Mouse (Mus musculus): ENCODE data around the gene Cyp2t4. TPM values are rescaled to one million over a fixed set of nuclear protein-coding genes. Genes with fewer than 3 reads are reported as not detected.

Cyp2t4 gene
- polyA plus RNA-seq, 1 experiment from 2014 or later: 0.27 TPM

DNA sequence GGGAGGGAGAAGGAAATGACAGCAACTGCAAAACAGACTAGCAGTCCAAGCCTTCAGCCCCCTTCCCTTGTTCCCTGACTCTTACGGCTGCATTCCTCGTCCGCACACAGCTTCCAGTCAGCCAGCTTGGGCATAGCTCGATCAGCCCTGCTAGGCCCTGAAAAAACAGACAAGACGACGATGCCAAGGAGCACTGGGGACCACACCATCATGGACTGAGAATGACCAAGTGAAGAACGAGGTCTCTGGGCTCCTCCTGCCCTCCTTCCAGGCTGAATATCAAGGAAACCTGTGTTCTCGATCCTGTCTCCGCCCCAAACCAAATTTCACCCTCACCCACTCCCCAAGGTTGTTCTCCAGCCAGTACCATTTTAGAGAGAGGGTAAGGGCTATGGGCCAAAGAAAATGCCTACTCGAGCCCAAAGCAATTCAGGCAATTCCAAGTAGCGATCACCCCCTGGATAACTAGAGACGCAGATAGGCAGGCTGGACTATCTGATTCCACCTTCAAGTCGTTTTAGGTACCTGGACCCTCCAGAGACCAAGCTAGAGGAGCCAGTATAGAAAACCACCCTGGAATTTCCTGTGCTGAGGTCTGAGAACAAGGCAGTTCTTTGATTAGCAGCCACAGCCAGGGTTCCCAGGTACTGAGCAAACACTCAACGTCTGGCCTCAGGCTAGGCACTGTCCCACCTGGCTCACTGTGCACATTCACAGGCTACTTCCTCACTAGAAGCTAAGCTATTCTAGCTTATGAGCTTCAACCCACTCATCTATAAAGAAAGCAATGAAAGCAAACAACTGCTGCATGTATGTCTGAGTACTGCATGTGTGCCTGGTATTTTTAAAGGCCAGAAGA is 27.6 kb downstream of the Cyp2t4 start, which contains the start of the genes Gm21983 and Mia:
Gene Gm21983, minus strand, starts transcription at position 250 of the 859 bp plus-strand sequence.
Gene Mia, minus strand, starts transcription at position 321 of the 859 bp plus-strand sequence.
- H3K27ac ChIP-seq (ENCODE audit: low read depth, low read length): no peak within 1 kb of the TSS
- WGBS: 74% methylated on average over 14 of the region's 14 CpGs
- H3K36me3 ChIP-seq (ENCODE audit: control insufficient read depth, insufficient read depth, low read length): peaks cover 14% of the 10 kb centered on the region
- no peaks in the 10 kb centered on the region for H3K9me3 ChIP-seq (ENCODE audit: control insufficient read depth, low read length)
- H3K9ac ChIP-seq (ENCODE audit: low read length): no peak within 1 kb of the TSS
- H3K4me2 ChIP-seq (ENCODE audit: low read depth, low read length, severe bottlenecking): no peak within 1 kb of the TSS
- DNase-seq (ENCODE audit: low spot score) (no peak), ATAC-seq (replicated peaks; ENCODE audit: low FRiP score) (no peak)
- no peaks in the 10 kb centered on the region for H3K27me3 ChIP-seq (ENCODE audit: control insufficient read depth, insufficient read depth, low read length)
- no peak within 1 kb of the TSS for H3K4me3 ChIP-seq (ENCODE audit: low read depth, low read length)
- 0 out of 2 replicates have a peak, but pooled peaks cover 4% of the 10 kb centered on the region for H3K4me1 ChIP-seq (replicated peaks; ENCODE audit: control insufficient read depth, insufficient read depth, low read length)

DNA sequence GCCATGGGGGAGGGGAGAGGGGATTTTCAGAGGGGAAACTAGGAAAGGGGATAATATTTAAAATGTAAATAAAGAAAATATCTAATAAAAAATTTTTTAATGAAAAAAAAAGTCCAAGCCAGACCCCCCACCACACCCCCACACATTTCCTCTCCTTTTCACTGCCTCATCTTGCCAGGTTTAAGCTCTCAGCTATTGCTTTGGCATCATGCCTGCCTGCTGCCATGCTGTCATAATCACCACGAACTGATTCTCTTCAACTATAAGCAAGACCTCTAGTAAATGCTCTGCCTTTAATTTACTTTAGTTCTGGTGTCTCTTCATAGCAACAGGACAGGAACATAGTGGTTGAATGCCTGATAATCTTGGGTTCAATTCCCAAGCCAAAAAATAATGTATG is 29.0 kb downstream of the Cyp2t4 start:
- no peak for DNase-seq (ENCODE audit: low spot score)
- Histone ChIP-seq H3K36me3 (ENCODE audit: control insufficient read depth, insufficient read depth, low read length) (peaks cover 21% of the 10 kb centered on the region), H3K4me1 (replicated peaks; ENCODE audit: control insufficient read depth, insufficient read depth, low read length) (0 out of 2 replicates have a peak, but pooled peaks cover 4% of the 10 kb centered on the region), H3K4me2 (ENCODE audit: low read depth, low read length, severe bottlenecking) (no peak overlapping the region), H3K4me3 (ENCODE audit: low read depth, low read length) (no peak overlapping the region), H3K27ac (ENCODE audit: low read depth, low read length) (no peak overlapping the region), H3K9me3 (ENCODE audit: control insufficient read depth, low read length) (no peaks in the 10 kb centered on the region), H3K27me3 (ENCODE audit: control insufficient read depth, insufficient read depth, low read length) (no peaks in the 10 kb centered on the region), H3K9ac (ENCODE audit: low read length) (no peak overlapping the region)
- 92% methylated on average over 1 of the region's 1 CpGs for WGBS
- no peak for ATAC-seq (replicated peaks; ENCODE audit: low FRiP score)

DNA sequence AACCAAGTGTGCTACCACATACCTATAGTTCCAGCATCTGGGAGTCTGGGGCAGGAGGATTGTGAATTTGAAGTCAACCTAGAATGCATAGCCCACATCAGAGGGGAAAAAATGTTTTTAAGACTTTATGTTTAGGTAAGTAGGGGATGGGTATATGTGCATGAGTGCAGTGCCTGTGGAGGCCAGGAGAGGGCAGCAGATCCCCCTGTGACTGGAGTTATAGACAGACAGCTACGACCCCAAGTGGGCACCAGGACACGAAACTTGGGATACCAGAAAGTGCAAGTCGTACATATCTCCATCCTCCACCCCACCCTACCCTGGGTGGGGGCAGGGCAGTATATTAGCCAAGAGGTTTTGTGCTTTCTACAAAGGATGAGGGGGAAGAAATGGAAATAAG is 31.4 kb downstream of the Cyp2t4 start:
- DNase-seq (ENCODE audit: low spot score) (peak; percentile 84), ATAC-seq (replicated peaks; ENCODE audit: low FRiP score) (no peak)
- Histone ChIP-seq H3K4me1 (replicated peaks; ENCODE audit: control insufficient read depth, insufficient read depth, low read length) (no peaks in the 10 kb centered on the region), H3K27ac (ENCODE audit: low read depth, low read length) (no peak overlapping the region), H3K9ac (ENCODE audit: low read length) (no peak overlapping the region), H3K27me3 (ENCODE audit: control insufficient read depth, insufficient read depth, low read length) (no peaks in the 10 kb centered on the region), H3K9me3 (ENCODE audit: control insufficient read depth, low read length) (no peaks in the 10 kb centered on the region), H3K36me3 (ENCODE audit: control insufficient read depth, insufficient read depth, low read length) (peaks cover 39% of the 10 kb centered on the region), H3K4me2 (ENCODE audit: low read depth, low read length, severe bottlenecking) (no peak overlapping the region), H3K4me3 (ENCODE audit: low read depth, low read length) (no peak overlapping the region)
- WGBS: 72% methylated on average over 3 of the region's 3 CpGs

DNA sequence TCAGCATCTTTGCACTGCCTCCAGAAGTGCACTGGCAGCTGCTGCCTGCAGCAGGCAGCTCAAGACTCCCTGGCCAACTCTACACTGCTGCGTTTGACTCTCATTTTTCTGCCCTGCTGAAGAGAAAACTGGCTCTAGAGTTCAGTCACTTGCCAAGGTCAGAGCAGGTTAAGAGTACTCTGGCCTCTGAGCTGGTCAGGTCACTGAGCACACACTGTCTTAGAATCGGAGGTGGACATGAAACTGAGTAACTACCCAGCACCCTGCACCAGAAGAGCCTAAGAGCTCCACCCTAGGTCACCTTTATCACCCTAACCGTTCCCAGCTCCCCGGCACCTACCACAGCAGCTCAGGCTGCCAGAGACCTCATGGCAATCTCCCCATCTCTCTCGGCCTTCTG is 32.5 kb downstream of the Cyp2t4 start:
- 92% methylated on average over 5 of the region's 5 CpGs for WGBS
- Histone ChIP-seq H3K27ac (ENCODE audit: low read depth, low read length) (no peak overlapping the region), H3K4me1 (replicated peaks; ENCODE audit: control insufficient read depth, insufficient read depth, low read length) (no peaks in the 10 kb centered on the region), H3K4me2 (ENCODE audit: low read depth, low read length, severe bottlenecking) (no peak overlapping the region), H3K9me3 (ENCODE audit: control insufficient read depth, low read length) (no peaks in the 10 kb centered on the region), H3K9ac (ENCODE audit: low read length) (no peak overlapping the region), H3K27me3 (ENCODE audit: control insufficient read depth, insufficient read depth, low read length) (no peaks in the 10 kb centered on the region), H3K4me3 (ENCODE audit: low read depth, low read length) (no peak overlapping the region), H3K36me3 (ENCODE audit: control insufficient read depth, insufficient read depth, low read length) (peaks cover 49% of the 10 kb centered on the region)
- ATAC-seq (replicated peaks; ENCODE audit: low FRiP score) (no peak), DNase-seq (ENCODE audit: low spot score) (no peak)

DNA sequence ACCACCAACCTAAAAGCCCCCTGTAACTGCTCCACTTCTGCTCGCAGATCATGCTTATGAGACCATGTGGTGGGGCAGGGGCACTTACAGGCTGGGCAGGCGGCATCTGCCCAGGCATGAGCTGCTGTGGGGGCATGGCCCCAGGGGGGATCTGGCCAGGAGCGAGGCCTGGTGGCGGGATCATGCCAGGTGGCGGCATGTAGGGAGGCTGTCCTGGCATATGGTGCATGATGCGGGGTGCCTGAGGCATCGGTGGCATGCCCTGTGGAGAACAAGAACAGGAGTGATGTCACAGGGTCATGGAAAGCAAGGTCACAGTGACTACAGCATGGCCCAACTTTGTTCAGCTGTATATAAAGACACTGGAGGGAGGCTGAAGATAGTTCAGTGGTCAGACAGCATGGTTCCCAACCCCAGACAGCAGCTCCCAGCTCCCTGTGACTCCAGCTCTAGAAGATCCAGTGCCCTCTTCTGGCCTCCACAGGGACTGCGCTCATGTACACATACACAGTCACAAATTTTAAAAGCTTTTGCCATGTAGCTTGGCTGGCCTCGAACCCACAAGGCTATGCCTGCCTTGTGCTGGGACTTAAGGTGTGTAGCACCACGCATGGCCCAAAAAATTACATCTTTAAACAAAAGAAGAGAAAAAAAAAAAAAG is 35.9 kb downstream of the Cyp2t4 start:
- DNase-seq (ENCODE audit: low spot score) (no peak), ATAC-seq (replicated peaks; ENCODE audit: low FRiP score) (no peak)
- Histone ChIP-seq H3K9ac (ENCODE audit: low read length) (no peak overlapping the region), H3K4me3 (ENCODE audit: low read depth, low read length) (no peak overlapping the region), H3K9me3 (ENCODE audit: control insufficient read depth, low read length) (no peaks in the 10 kb centered on the region), H3K4me1 (replicated peaks; ENCODE audit: control insufficient read depth, insufficient read depth, low read length) (peaks cover 3% of the 10 kb centered on the region; the same call in 1 of the 2 replicates), H3K27me3 (ENCODE audit: control insufficient read depth, insufficient read depth, low read length) (no peaks in the 10 kb centered on the region), H3K27ac (ENCODE audit: low read depth, low read length) (no peak overlapping the region), H3K36me3 (ENCODE audit: control insufficient read depth, insufficient read depth, low read length) (peaks cover 64% of the 10 kb centered on the region), H3K4me2 (ENCODE audit: low read depth, low read length, severe bottlenecking) (no peak overlapping the region)
- 94% methylated on average over 10 of the region's 10 CpGs for WGBS

DNA sequence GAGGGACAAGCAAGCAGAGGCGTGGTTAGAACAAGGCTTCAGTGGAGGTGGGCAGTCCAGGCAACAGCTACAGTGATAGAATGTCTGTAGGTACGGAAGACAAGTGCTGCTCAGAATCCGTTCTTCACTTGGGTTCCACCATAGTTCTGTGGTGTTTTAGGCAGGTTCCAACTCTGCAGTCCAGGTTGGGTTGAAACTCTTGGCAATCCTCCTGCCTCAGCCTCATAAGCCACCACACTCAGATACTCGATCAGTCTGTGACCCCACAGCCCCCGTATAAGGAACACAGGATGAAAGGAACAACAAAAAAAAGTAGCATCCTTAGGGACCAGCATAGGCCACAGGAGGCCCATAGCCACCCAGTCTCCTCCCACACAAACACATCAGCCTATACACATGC is 38.9 kb downstream of the Cyp2t4 start:
- Histone ChIP-seq H3K36me3 (ENCODE audit: control insufficient read depth, insufficient read depth, low read length) (peaks cover 45% of the 10 kb centered on the region), H3K9ac (ENCODE audit: low read length) (no peak overlapping the region), H3K4me1 (replicated peaks; ENCODE audit: control insufficient read depth, insufficient read depth, low read length) (peaks cover 9% of the 10 kb centered on the region; the same call in 1 of the 2 replicates), H3K4me2 (ENCODE audit: low read depth, low read length, severe bottlenecking) (no peak overlapping the region), H3K4me3 (ENCODE audit: low read depth, low read length) (no peak overlapping the region), H3K27me3 (ENCODE audit: control insufficient read depth, insufficient read depth, low read length) (no peaks in the 10 kb centered on the region), H3K9me3 (ENCODE audit: control insufficient read depth, low read length) (no peaks in the 10 kb centered on the region), H3K27ac (ENCODE audit: low read depth, low read length) (no peak overlapping the region)
- DNase-seq (ENCODE audit: low spot score): no peak
- no peak for ATAC-seq (replicated peaks; ENCODE audit: low FRiP score)
- 96% methylated on average over 5 of the region's 5 CpGs for WGBS

DNA sequence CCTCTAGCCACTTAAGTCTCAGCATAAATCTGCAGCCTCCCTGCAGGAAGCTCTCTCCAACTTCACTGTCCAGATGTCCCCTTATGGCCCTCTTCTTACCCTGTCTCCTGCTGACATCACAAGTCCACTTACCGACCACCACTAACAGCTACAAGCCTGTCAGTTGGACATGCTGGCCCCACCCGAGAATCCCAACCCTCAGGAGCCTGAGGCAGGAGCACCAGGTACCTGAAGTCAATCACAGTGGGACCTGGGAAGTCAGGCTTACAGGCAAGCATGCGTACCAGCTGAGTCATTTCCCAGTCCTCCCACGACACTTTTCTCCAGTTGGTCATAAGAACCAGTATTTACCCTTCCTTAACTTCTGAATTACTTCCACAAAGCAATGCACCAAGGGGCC is 40.2 kb downstream of the Cyp2t4 start:
- WGBS: 93% methylated on average over 4 of the region's 4 CpGs

DNA sequence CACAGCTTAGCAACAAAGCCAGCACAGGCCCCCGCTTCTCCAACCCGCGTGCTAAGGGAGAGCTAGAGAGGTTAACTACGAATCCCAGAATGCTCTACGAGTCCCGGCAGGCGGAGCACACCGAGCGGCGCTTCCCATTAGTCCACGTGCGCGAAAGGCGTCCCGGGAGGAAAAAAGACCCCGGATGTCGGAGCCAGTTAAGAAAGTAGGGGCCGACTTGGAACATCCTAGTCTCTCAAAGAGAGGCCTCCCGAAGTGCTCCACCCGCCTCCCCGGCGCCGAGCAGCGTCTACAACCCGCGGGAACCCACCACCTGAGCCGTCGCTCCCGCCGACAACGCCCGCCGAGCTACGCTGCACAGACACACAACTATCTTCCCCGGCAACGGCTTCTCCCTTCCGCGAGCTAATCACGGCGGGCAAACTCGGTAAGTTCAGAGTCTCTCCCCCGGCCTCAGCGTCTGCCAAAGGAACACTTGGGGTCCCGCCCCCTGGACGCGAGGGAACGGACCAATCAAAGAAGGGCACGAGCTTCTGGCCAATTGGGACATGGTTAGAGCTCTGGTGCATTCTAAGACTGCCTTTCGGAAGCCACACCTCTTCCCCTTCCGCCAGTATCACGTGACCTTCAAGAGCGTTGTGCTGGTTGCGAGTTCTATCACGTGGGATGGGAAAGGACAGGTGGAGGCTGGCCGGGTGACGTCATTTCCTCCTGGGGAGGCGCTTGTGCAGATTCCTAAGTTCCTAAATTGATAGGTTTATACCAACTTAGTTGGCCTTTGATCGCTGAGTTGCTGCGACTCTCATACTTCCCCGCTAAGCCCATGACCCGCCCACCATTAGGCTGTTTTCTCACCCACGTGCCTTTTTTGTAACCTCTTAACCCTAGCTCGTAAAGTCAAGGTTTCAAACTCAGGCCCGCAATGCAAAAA is 42.4 kb downstream of the Cyp2t4 start, which contains the start of the genes BC024978 and Snrpa:
Gene BC024978, plus strand, starts transcription at position 101 of the 931 bp plus-strand sequence.
Gene Snrpa, minus strand, starts transcription at position 591 of the 931 bp plus-strand sequence.
- H3K9ac ChIP-seq (ENCODE audit: low read length): peak within 1 kb of the TSS; percentile 93
- H3K4me1 ChIP-seq (replicated peaks; ENCODE audit: control insufficient read depth, insufficient read depth, low read length): peaks cover 9% of the 10 kb centered on the region; the same call in 1 of the 2 replicates
- H3K27me3 ChIP-seq (ENCODE audit: control insufficient read depth, insufficient read depth, low read length): no peaks in the 10 kb centered on the region
- H3K9me3 ChIP-seq (ENCODE audit: control insufficient read depth, low read length): no peaks in the 10 kb centered on the region
- peak; percentile 99 for ATAC-seq (replicated peaks; ENCODE audit: low FRiP score)
- DNase-seq (ENCODE audit: low spot score): peak; percentile 94
- peaks cover 17% of the 10 kb centered on the region for H3K36me3 ChIP-seq (ENCODE audit: control insufficient read depth, insufficient read depth, low read length)
- peak within 1 kb of the TSS; percentile 95 for H3K4me2 ChIP-seq (ENCODE audit: low read depth, low read length, severe bottlenecking)
- under 1% methylated on average over 64 of the region's 64 CpGs for WGBS
- H3K27ac ChIP-seq (ENCODE audit: low read depth, low read length): peak within 1 kb of the TSS; percentile 97
- peak within 1 kb of the TSS; percentile 85 for H3K4me3 ChIP-seq (ENCODE audit: low read depth, low read length)

More for the DNA sequence above, 40.2 kb downstream of the Cyp2t4 start:
- Histone ChIP-seq H3K27me3 (ENCODE audit: control insufficient read depth, insufficient read depth, low read length) (no peaks in the 10 kb centered on the region), H3K4me1 (replicated peaks; ENCODE audit: control insufficient read depth, insufficient read depth, low read length) (peaks cover 9% of the 10 kb centered on the region; the same call in 1 of the 2 replicates), H3K9me3 (ENCODE audit: control insufficient read depth, low read length) (no peaks in the 10 kb centered on the region), H3K4me2 (ENCODE audit: low read depth, low read length, severe bottlenecking) (no peak overlapping the region), H3K4me3 (ENCODE audit: low read depth, low read length) (no peak overlapping the region), H3K27ac (ENCODE audit: low read depth, low read length) (no peak overlapping the region), H3K36me3 (ENCODE audit: control insufficient read depth, insufficient read depth, low read length) (peaks cover 39% of the 10 kb centered on the region), H3K9ac (ENCODE audit: low read length) (no peak overlapping the region)
- ATAC-seq (replicated peaks; ENCODE audit: low FRiP score) (no peak), DNase-seq (ENCODE audit: low spot score) (no peak)
